Mouse (Mus musculus) kidney, postnatal 0 days (tissue): Measurements from ENCODE around the gene Moap1. TPM values are rescaled to one million over a fixed set of nuclear protein-coding genes. Genes with fewer than 3 reads are reported as not detected.

Experiments
- ATAC-seq: fragments of 200-750 bp; cut with Nextera tagmentation; replicated peaks from 2 replicates; pipeline ENCODE4 v1.8.0; 2017; ENCODE audit warnings: low read depth, moderate number of reproducible peaks, moderate TSS enrichment, moderate library complexity; ENCODE audit not compliant: low FRiP score
- DNase-seq: peaks from one replicate; pipeline ENCODE4 v3.0.0-alpha.2; 2016; ENCODE audit warnings: low spot score
- H3K27ac ChIP-seq: fragments of 300-500 bp; sonication (generic); 2 replicates; pipeline ENCODE4 v1.5.1; 2014; ENCODE audit warnings: mild to moderate bottlenecking
- H3K27me3 ChIP-seq: fragments of 300-500 bp; sonication (generic); 2 replicates; pipeline ENCODE4 v1.6.1; 2014; ENCODE audit warnings: low read length, mixed read lengths; ENCODE audit not compliant: insufficient read depth
- H3K36me3 ChIP-seq: fragments of 300-500 bp; sonication (generic); 2 replicates; pipeline ENCODE4 v1.6.1; 2014; ENCODE audit warnings: low read length, mixed read lengths; ENCODE audit not compliant: insufficient read depth
- H3K4me1 ChIP-seq: fragments of 300-500 bp; sonication (generic); replicated peaks from 2 replicates; pipeline ENCODE4 v1.6.1; 2014; ENCODE audit warnings: antibody characterized with exemption, low read length, mixed read lengths; ENCODE audit not compliant: insufficient read depth
- H3K4me2 ChIP-seq: fragments of 300-500 bp; sonication (generic); 2 replicates; pipeline ENCODE4 v1.6.1; 2014; ENCODE audit warnings: mild to moderate bottlenecking, low read length, moderate library complexity, mixed read lengths
- H3K4me3 ChIP-seq: fragments of 300-500 bp; sonication (generic); replicated peaks from 2 replicates; pipeline ENCODE4 v1.5.1; 2014; ENCODE audit warnings: low read depth, low read length
- H3K9ac ChIP-seq: fragments of 300-500 bp; sonication (generic); 2 replicates; pipeline ENCODE4 v1.6.1; 2014; ENCODE audit warnings: low read depth, low read length
- H3K9me3 ChIP-seq: fragments of 300-500 bp; sonication (generic); replicated peaks from 2 replicates; pipeline ENCODE4 v1.6.1; 2016; ENCODE audit warnings: low read length, inconsistent platforms, mixed read lengths
- CTCF ChIP-seq: IDR thresholded peaks from 2 replicates; pipeline ENCODE4 v1.5.1; 2016; ENCODE audit warnings: antibody characterized with exemption, low read depth, mild to moderate bottlenecking, moderate library complexity
- WGBS: fragments of 180-500 bp; shearing (Covaris S2); extraction: QIAGEN DNeasy Blood & Tissue Kit; methylation state at CpG from one replicate; pipeline ENCODE4 v1.1.7; 2014; 5-methylcytosine and 5-hydroxymethylcytosine counted together
- polyA plus RNA-seq: library from polyadenylated mRNA; unstranded; fragments of >200 nt; fragmentation: Nextera tagmentation; extraction: Ambion mirVana; gene quantifications from 2 replicates; pipeline ENCODE4 v1.2.1, GENCODE M21; 2015

Moap1 gene
- polyA plus RNA-seq, 1 experiment from 2014 or later, result 13.8 TPM

GRCm38 (mm10) chr12:102778151-102778550 is 34.7 kb upstream of the Moap1 start:
- no peak for TF ChIP-seq CTCF
- H3K4me1 ChIP-seq, result no peaks in the 10 kb centered on the region
- 78% methylated on average over 5 of the region's 5 CpGs for WGBS
- no peak overlapping the region for H3K4me3 ChIP-seq
- H3K27me3 ChIP-seq, result no peaks in the 10 kb centered on the region
- peaks cover 20% of the 10 kb centered on the region for H3K36me3 ChIP-seq
- no peak overlapping the region for H3K9ac ChIP-seq
- H3K4me2 ChIP-seq, result no peak overlapping the region
- no peak overlapping the region for H3K27ac ChIP-seq
- no peaks in the 10 kb centered on the region for H3K9me3 ChIP-seq
- ATAC-seq (no peak), DNase-seq (no peak)

DNA sequence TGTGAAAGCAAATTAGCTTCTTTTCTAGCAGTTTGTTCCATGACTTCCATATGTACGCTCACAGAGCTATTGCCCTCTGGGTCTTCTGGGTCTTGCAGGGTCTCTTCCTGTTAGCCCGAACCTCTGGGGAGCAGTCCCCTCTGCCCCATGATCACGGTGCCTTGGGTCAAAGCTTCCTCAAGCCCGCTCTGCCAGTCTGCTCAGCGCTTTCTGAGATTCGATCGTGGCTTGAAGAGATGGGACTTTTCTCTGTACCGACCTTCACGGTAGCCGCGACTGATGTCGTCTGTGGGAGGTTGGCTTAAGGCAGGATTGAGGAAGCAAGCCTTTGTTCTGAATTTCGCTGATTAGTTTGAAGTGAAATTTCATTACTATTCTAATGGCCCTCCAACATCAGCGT is 32.6 kb upstream of the Moap1 start:
- DNase-seq (no peak), ATAC-seq (no peak)
- no peak overlapping the region for H3K9ac ChIP-seq
- H3K4me3 ChIP-seq, result no peak overlapping the region
- H3K36me3 ChIP-seq, result peaks cover 33% of the 10 kb centered on the region
- TF ChIP-seq CTCF, result no peak
- H3K27me3 ChIP-seq, result no peaks in the 10 kb centered on the region
- H3K9me3 ChIP-seq, result no peaks in the 10 kb centered on the region
- H3K27ac ChIP-seq, result no peak overlapping the region
- H3K4me1 ChIP-seq, result no peaks in the 10 kb centered on the region
- no peak overlapping the region for H3K4me2 ChIP-seq
- WGBS, result 92% methylated on average over 14 of the region's 14 CpGs

DNA sequence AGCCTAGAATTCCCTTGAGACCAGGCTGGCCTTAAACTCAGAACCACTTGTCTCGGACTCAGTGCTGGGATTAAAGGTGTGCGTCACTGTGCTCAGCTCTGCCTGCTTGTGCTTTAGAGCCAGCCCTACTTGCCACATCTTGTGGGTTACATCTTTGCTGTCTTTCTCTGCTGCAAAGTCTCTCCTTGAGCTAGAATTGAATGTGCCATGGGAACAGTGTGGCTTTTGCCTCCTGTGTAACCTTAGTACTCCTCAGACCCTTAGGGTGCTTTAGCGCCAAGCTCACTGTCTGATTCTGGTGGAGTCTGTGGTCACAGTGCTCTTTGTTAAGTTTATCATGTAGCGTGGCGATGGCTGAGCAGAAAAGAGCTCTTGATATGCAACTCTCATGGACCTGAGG is 29.2 kb upstream of the Moap1 start:
- H3K27ac ChIP-seq, result no peak overlapping the region
- H3K9ac ChIP-seq, result no peak overlapping the region
- ATAC-seq (no peak), DNase-seq (no peak)
- H3K27me3 ChIP-seq, result no peaks in the 10 kb centered on the region
- H3K4me1 ChIP-seq, result no peaks in the 10 kb centered on the region
- H3K9me3 ChIP-seq, result no peaks in the 10 kb centered on the region
- no peak overlapping the region for H3K4me3 ChIP-seq
- H3K4me2 ChIP-seq, result no peak overlapping the region
- H3K36me3 ChIP-seq, result peaks cover 64% of the 10 kb centered on the region
- 96% methylated on average over 5 of the region's 5 CpGs for WGBS
- TF ChIP-seq CTCF, result no peak

DNA sequence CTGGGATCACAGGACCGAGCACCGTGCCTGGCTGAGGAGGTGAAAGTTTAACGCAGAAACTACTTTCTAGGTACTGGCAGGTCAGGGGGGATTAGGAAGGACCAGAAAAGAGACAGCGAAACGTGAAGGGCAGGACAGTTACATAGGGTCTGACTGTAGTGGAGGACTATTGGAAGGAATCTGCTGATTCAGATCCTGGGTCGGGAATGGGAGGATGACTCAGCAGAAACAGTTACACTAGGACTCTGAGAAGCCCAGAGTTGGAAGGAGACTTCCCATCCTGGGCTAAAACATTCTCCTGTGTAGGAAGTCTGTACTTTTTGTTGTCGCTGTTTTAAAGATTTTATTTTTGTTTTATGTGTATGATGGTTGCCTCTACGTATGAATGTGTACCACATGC is 28.1 kb upstream of the Moap1 start:
- Histone ChIP-seq H3K27me3 (no peaks in the 10 kb centered on the region), H3K4me3 (no peak overlapping the region), H3K9ac (no peak overlapping the region), H3K4me2 (no peak overlapping the region), H3K9me3 (no peaks in the 10 kb centered on the region), H3K4me1 (no peaks in the 10 kb centered on the region), H3K36me3 (peaks cover 65% of the 10 kb centered on the region), H3K27ac (no peak overlapping the region)
- no peak for TF ChIP-seq CTCF
- WGBS, result 95% methylated on average over 8 of the region's 8 CpGs
- no peak for DNase-seq
- ATAC-seq, result no peak

DNA sequence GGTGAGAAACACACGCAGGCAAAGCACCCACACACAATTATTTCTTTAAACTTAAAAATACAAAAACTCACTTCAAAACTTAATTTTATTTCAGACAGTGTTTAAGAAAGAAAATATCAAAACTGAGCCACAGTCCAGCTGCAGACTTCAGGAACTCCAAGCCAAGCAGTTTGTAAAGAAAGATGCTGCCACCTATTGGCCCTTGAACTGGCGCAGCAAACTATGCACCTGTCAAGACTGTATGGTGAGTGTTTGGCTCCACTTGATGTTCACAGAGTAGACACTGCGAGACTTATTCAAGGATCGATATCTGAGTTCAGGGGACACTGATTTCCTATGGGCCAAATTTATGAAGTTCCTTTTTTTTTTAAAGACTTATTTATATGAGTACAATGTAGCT is 25.5 kb upstream of the Moap1 start:
- H3K27ac ChIP-seq, result no peak overlapping the region
- no peak overlapping the region for H3K9ac ChIP-seq
- H3K36me3 ChIP-seq, result peaks cover 69% of the 10 kb centered on the region
- no peak overlapping the region for H3K4me3 ChIP-seq
- DNase-seq (no peak), ATAC-seq (no peak)
- no peak overlapping the region for H3K4me2 ChIP-seq
- H3K9me3 ChIP-seq, result no peaks in the 10 kb centered on the region
- TF ChIP-seq CTCF, result peak; percentile 58
- no peaks in the 10 kb centered on the region for H3K27me3 ChIP-seq
- 92% methylated on average over 4 of the region's 4 CpGs for WGBS
- H3K4me1 ChIP-seq, result no peaks in the 10 kb centered on the region

- no peak overlapping the region for H3K9ac ChIP-seq
- peaks cover 31% of the 10 kb centered on the region for H3K36me3 ChIP-seq
- DNase-seq, result no peak
- no peak overlapping the region for H3K27ac ChIP-seq
- no peak for TF ChIP-seq CTCF
- H3K4me2 ChIP-seq, result no peak overlapping the region
- peaks cover 5% of the 10 kb centered on the region for H3K4me1 ChIP-seq
- no peak for ATAC-seq
- H3K9me3 ChIP-seq, result no peaks in the 10 kb centered on the region
- H3K4me3 ChIP-seq, result no peak overlapping the region
- no peaks in the 10 kb centered on the region for H3K27me3 ChIP-seq
Observed at GRCm38 (mm10) chr12:102763696-102764095, 20.2 kb upstream of the Moap1 start.

DNA sequence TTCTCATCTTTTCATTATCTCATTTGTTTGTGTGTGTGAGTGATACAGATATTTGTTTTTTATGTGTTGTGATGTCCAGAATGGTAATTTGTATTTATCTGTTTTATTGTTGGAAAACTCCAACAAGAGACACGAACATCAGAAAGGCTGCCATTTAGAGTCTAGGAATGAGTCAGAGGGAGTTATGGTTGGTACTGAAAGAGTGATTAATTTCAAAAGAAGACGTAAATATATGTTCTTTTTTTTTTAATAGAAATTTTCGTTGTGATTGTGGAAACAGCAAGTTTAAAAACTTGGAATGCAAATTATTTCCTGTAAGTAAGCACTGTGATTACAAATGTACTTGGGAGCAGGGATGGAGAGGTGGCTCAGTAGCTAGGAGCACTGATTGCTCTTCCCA is 18.2 kb upstream of the Moap1 start:
- no peaks in the 10 kb centered on the region for H3K27me3 ChIP-seq
- H3K36me3 ChIP-seq, result peaks cover 14% of the 10 kb centered on the region
- peaks cover 8% of the 10 kb centered on the region for H3K4me1 ChIP-seq
- no peak overlapping the region for H3K27ac ChIP-seq
- TF ChIP-seq CTCF, result no peak
- H3K4me2 ChIP-seq, result no peak overlapping the region
- DNase-seq, result no peak
- H3K9me3 ChIP-seq, result no peaks in the 10 kb centered on the region
- H3K4me3 ChIP-seq, result no peak overlapping the region
- WGBS, result 78% methylated on average over 3 of the region's 3 CpGs
- no peak overlapping the region for H3K9ac ChIP-seq
- ATAC-seq, result no peak
